Mouse (Mus musculus) CD4-positive helper T cell, adult 2 months (primary cell): Measurements from ENCODE around the gene Tbx2.

ENCODE experiments used
- DNase-seq: peaks from one replicate; pipeline ENCODE4 v3.0.0-alpha.2; 2012; ENCODE audit warnings: low read depth, missing footprints, low spot score

Tbx2 gene

DNA sequence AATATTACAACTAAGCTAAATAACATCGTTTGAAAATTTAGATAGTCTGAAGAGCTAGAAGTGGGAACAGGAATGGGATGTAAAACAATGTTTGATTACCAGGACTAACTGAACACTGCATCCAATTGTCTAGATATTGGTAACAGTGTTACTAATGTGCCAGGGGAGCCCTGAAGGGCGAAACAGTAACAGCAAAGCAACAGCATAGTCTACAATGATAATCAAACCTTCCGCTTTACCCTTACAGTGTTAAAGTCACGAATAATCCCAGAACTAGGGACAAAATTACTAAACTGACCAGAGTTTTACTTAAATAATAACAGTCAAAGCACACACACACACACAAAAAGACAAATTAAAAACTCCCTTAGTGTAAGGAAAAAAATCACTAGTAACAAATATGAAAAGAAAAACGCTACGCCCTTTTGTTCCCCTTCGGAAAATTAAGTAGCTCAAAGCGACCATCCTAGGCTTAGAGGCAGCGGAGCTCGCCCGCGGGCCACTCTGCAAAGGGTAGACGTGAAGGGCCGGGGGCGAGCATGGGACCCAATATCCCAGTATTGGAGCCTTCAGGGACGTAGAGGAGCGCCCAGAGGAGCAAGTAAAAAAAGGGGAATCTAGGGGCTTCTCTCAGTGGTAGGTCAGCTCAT lies 55.6 kb downstream of the Tbx2 start:
- no peak for DNase-seq

DNA sequence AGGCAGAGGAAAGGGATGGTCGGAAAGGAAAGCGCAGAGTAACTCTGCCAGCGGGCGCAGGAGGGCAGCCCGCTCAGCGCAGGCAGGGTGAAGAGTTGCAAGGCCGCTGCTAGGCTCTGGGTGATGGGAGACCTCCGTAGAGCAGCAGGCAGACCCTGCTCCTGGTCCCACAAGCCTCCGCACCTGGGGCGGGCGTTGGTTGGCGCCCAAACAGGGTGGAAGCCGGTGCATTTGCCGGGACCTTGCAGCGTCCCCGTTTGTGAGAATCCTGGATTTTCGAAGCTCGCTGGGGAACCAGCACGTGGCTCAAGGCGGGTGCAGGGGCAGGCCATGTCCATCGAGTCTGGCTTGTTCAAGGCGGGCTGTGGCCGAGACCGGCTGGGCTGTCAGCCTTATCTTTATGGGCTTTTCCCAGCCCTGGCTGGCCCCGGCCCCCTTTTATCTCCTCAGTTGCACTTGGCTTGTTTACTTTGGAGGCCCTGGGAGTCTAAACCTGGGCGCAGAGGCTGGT lies 56.2 kb downstream of the Tbx2 start:
- no peak for DNase-seq

DNA sequence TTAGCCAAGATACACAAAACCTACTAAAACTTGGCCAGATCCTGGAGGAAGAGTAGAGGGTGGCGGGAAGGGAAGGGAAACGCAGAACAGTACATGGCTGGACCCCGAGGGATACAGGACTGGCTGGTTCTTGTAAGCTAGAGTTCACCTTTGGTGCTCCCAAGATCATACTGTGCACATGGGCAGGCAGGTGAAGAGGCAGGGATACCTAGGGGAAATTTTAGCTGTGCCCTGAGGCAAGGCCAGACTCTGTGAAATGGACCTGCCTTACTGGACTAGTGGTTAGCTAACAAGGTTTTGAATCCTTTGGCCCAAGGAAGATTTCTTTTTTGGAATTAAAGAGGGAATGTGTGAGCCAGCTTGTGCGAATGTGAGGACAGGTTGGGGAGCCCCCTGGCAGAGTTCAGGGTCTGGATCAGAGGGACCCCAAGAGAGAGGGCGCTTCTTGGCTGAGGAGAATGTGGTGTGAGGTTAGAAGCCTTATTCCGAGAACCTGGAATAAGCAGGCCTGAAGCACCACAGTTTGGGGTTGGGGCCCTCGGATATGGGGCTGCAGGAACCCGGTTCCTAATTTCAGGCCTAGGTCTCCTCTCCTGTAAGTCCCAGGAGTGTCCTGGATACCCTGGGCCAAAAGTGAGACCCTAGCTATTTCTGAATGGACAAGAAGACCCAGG lies 56.8 kb downstream of the Tbx2 start:
- no peak for DNase-seq

DNA sequence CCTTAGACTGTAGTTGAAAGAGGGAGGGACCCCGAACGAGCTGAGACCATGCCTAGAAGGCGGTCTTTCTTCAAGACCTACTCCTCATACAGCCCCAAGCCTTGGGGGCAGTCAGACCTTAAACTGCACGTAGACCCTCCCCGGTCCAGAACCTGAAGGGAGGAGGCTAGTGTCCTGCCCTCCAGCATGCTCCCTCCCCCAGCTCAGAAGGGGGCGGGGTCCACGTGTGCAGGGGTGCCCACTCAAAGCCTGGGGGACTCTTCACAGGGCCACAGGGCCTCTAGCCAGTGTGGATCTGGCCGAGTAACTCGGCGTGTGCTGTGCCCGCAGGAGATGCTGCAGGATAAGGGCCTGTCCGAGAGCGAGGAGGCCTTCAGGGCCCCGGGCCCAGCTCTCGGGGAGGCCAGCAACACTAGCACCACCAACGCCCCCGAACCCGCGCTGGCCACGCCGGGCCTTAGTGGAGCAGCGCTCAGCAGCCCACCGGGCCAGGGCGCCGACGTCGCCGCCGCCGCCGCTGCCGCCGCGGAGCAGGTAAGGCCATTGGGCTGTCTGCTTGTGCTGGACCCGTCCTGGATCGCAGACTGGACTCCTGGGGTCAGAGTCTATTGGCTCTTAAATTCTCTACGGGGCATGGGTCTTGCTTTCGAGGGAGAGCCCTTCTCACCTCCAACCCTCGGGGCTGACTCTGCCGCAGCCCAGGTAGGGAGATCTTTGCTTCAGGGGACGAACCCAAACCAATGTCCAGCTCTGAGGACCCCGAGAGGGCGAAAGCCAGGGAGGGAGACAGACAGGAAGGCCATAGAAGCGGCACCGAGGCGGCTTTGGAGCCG lies 57.6 kb downstream of the Tbx2 start:
- DNase-seq: no peak

DNA sequence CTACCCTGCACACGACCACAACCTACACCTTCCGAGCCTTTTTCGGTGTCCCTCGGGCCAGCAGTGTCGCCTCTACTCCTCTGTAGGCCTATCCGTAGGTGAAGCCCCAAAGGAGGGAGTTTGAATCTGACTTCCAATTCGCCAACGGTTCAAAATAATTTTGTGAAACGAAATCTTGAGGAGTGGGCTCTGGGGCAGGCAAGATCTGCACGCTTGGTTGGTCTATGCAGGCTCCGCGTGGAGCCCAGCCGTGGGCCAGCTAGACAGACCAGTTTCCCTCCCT lies 58.2 kb downstream of the Tbx2 start:
- DNase-seq: no peak

DNA sequence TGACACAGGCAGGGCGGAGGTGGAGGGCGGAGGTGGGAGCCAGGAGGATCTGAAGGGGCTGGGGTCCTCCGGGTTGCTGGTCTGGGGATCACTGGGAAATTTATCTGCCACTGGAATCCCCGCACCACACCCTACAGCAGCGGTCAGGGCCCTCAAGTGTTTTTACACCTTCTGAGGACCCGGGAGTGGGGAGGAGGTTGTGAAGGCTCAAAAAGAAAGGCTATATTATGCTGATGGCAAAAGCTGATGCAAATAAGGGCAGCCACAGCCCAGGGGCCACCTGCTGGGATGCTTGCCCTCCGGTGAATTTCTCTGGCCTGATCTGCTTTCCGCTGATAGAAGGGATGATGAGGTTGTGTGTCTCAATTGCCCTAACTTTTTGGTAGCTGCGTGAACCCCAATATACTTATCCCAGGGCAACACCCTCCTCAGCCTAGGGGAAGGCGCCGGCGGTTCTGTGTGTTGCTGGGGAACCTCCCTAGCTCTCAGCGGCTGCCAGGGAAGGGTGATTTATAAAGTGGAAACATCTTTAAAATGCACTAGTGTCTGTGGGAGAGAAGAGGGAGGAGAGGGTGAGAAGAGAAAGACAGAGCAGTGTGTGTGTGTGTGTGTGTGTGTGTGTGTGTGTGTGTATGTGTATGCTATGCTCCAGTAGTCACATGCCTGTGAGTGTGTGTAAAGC lies 58.8 kb downstream of the Tbx2 start:
- no peak for DNase-seq
